Mouse (Mus musculus): Measurements from ENCODE around the gene Olfr1246. TPM values are rescaled to one million over a fixed set of nuclear protein-coding genes. Genes with fewer than 3 reads are reported as not detected.
A peak's percentile ranks its signal among the peaks of the same experiment; 100 is the strongest.
"Not testable (repeated sequence)": the region's sequence is repeated elsewhere in the genome, so short reads cannot be mapped to it uniquely, and the experiment has no call there.

Olfr1246 gene
- not detected in 2 replicates for polyA plus RNA-seq (2012; rRNA removed)

DNA sequence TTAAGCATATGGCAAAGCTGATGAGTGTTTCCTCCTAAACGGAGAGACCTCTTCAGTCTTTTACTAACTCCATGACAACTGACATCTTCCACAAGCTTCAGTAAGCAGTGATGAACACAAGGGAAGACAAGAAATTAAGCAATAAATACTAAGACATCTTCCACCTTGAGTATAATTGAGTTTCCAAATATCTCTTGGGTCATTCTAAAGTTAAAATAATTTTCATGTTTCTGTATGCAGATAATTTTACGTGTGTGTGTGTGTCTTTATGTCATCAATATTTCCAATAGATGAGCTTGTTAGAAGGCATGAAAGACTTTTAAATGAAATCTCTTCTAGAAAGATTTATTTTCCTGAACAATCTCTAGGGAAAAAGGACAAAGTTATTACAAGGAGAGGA lies at the start of gene Olfr1246:
Olfr1246 (minus strand) TSS at position 101 of the 400 bp plus-strand sequence.
- TF ChIP-seq POLR2A (IDR thresholded peaks at IDR 0.05; ENCODE audit: extremely low read depth, insufficient read depth, low read length) (no peak), CTCF (IDR thresholded peaks at IDR 0.05; ENCODE audit: extremely low read depth, insufficient read depth, low read length) (no peak)
- Histone ChIP-seq H3K4me1 (ENCODE audit: control insufficient read depth, insufficient read depth, low read length) (no peaks in the 10 kb centered on the region), H3K4me3 (ENCODE audit: insufficient read depth, low read length) (no peak within 1 kb of the TSS), H3K27ac (ENCODE audit: insufficient read depth, low read length) (no peak within 1 kb of the TSS)

- no peak for TF ChIP-seq POLR2A (IDR thresholded peaks at IDR 0.05; ENCODE audit: extremely low read depth, insufficient read depth, low read length)
- no peak for TF ChIP-seq CTCF (IDR thresholded peaks at IDR 0.05; ENCODE audit: extremely low read depth, insufficient read depth, low read length)
- Histone ChIP-seq H3K4me3 (ENCODE audit: insufficient read depth, low read length) (no peak within 1 kb of the TSS), H3K4me1 (ENCODE audit: control insufficient read depth, insufficient read depth, low read length) (no peaks in the 10 kb centered on the region), H3K27ac (ENCODE audit: insufficient read depth, low read length) (no peak within 1 kb of the TSS)
Observed at GRCm38 (mm10) chr2:89634883-89635282, 41.9 kb upstream of the Olfr1246 start, which contains the start of gene Olfr1249. TSS of gene Olfr1249 (minus strand) at chr2:89634983.

DNA sequence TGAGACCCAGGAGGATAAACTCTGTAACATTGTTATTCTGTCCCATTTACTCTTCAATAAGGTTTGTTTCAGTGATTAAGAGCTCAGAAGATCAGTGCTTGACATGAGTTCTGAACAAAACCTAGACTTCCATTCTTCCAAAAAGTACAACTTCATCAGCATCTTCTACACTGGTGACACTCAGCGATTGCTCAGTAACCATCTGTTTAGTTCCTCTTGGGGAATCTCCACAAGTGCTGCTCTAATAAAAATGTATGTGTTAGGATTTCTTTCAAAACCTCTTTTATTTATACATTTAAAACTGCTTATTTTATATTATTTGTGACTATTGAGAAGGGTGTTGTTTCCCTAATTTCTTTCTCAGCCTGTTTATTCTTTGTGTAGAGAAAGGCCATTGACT lies 25.2 kb upstream of the Olfr1246 start, which contains the start of gene Olfr1248:
Olfr1248 (minus strand) TSS at position 101 of the 400 bp plus-strand sequence.
- not testable (repeated sequence) for H3K4me1 ChIP-seq (ENCODE audit: control insufficient read depth, insufficient read depth, low read length); H3K27ac ChIP-seq (ENCODE audit: insufficient read depth, low read length); H3K4me3 ChIP-seq (ENCODE audit: insufficient read depth, low read length)

GRCm38 (mm10) chr2:89614030-89614429 lies 21.1 kb upstream of the Olfr1246 start, which contains the start of gene Olfr1247:
TSS of gene Olfr1247 (minus strand) at chr2:89614130.
- Histone ChIP-seq H3K4me1 (ENCODE audit: control insufficient read depth, insufficient read depth, low read length) (no peaks in the 10 kb centered on the region), H3K27ac (ENCODE audit: insufficient read depth, low read length) (no peak within 1 kb of the TSS), H3K4me3 (ENCODE audit: insufficient read depth, low read length) (no peak within 1 kb of the TSS)
- no peak for TF ChIP-seq POLR2A (IDR thresholded peaks at IDR 0.05; ENCODE audit: extremely low read depth, insufficient read depth, low read length)
- no peak for TF ChIP-seq CTCF (IDR thresholded peaks at IDR 0.05; ENCODE audit: extremely low read depth, insufficient read depth, low read length)

GRCm38 (mm10) chr2:89578347-89578746 lies 14.6 kb downstream of the Olfr1246 start, which contains the start of gene Olfr1245:
TSS of gene Olfr1245 (minus strand) at chr2:89578447.
- H3K4me1 ChIP-seq (ENCODE audit: control insufficient read depth, insufficient read depth, low read length) = no peaks in the 10 kb centered on the region
- no peak for TF ChIP-seq CTCF (IDR thresholded peaks at IDR 0.05; ENCODE audit: extremely low read depth, insufficient read depth, low read length)
- no peak for TF ChIP-seq POLR2A (IDR thresholded peaks at IDR 0.05; ENCODE audit: extremely low read depth, insufficient read depth, low read length)
- no peak within 1 kb of the TSS for H3K4me3 ChIP-seq (ENCODE audit: insufficient read depth, low read length)

GRCm38 (mm10) chr2:89562706-89563105 lies 30.3 kb downstream of the Olfr1246 start:
- H3K4me1 ChIP-seq (ENCODE audit: control insufficient read depth, insufficient read depth, low read length); H3K27ac ChIP-seq (ENCODE audit: insufficient read depth, low read length); H3K4me3 ChIP-seq (ENCODE audit: insufficient read depth, low read length): not testable (repeated sequence)

More at GRCm38 (mm10) chr2:89578347-89578746, 14.6 kb downstream of the Olfr1246 start, which contains the start of gene Olfr1245:
- no peak within 1 kb of the TSS for H3K27ac ChIP-seq (ENCODE audit: insufficient read depth, low read length)

- Histone ChIP-seq H3K4me3 (ENCODE audit: insufficient read depth, low read length) (no peak overlapping the region), H3K4me1 (ENCODE audit: control insufficient read depth, insufficient read depth, low read length) (no peaks in the 10 kb centered on the region), H3K27ac (ENCODE audit: insufficient read depth, low read length) (no peak overlapping the region)
- TF ChIP-seq CTCF (IDR thresholded peaks at IDR 0.05; ENCODE audit: extremely low read depth, insufficient read depth, low read length) = 0 out of 2 replicates have a peak, but pooled peaks have one; percentile 8
- TF ChIP-seq POLR2A (IDR thresholded peaks at IDR 0.05; ENCODE audit: extremely low read depth, insufficient read depth, low read length) = no peak
Observed at GRCm38 (mm10) chr2:89544516-89544915, 48.4 kb downstream of the Olfr1246 start.

DNA sequence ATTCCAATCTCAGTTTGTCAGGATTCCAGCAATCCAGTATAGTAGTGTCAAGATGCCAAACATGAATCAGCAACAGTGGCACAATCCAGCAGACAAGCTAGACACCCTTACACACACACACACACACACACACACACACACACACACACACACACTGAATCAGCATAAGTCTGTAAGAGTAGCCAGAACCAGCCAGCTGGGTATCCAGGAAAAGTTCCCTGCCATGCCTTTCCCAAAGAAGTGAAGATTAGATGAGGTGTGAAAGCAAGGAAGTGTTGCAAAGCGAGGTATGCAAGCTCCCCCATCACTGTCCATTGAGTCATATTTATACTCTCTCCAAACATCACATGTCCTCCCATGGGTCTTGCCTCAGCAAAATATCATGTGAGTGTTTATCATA lies 53.0 kb downstream of the Olfr1246 start:
- H3K27ac ChIP-seq (ENCODE audit: insufficient read depth, low read length) = no peak overlapping the region
- no peaks in the 10 kb centered on the region for H3K4me1 ChIP-seq (ENCODE audit: control insufficient read depth, insufficient read depth, low read length)
- H3K4me3 ChIP-seq (ENCODE audit: insufficient read depth, low read length) = no peak overlapping the region
- no peak for TF ChIP-seq CTCF (IDR thresholded peaks at IDR 0.05; ENCODE audit: extremely low read depth, insufficient read depth, low read length)
- TF ChIP-seq POLR2A (IDR thresholded peaks at IDR 0.05; ENCODE audit: extremely low read depth, insufficient read depth, low read length) = no peak

Other genes with a start within 250 kb of the Olfr1246 start
- not detected in 2 replicates for gene Olfr1234, start 228.3 kb downstream of the Olfr1246 start, polyA plus RNA-seq (2012; rRNA removed)
- not detected in 2 replicates for gene Olfr1238, start 183.5 kb downstream of the Olfr1246 start, polyA plus RNA-seq (2012; rRNA removed)
- not detected in 2 replicates for gene Olfr1239, start 172.8 kb downstream of the Olfr1246 start, polyA plus RNA-seq (2012; rRNA removed)
- not detected in 2 replicates for gene Olfr1240, start 150.2 kb downstream of the Olfr1246 start, polyA plus RNA-seq (2012; rRNA removed)
- not detected in 2 replicates for gene Olfr1241, start 106.0 kb downstream of the Olfr1246 start, polyA plus RNA-seq (2012; rRNA removed)
- not detected in 2 replicates for gene Olfr1242, start 94.8 kb downstream of the Olfr1246 start, polyA plus RNA-seq (2012; rRNA removed)
- gene Olfr1243, start 61.7 kb downstream of the Olfr1246 start, polyA plus RNA-seq (2012; rRNA removed) = not detected in 2 replicates
- gene Olfr1245, start 14.7 kb downstream of the Olfr1246 start, polyA plus RNA-seq (2012; rRNA removed) = not detected in 2 replicates
- 0.02 TPM in 1 of 2 replicates, not detected in the other for gene Olfr1247, start 21.0 kb upstream of the Olfr1246 start, polyA plus RNA-seq (2012; rRNA removed)
- not detected in 2 replicates for gene Olfr1248, start 25.1 kb upstream of the Olfr1246 start, polyA plus RNA-seq (2012; rRNA removed)
- not detected in 2 replicates for gene Olfr1249, start 41.8 kb upstream of the Olfr1246 start, polyA plus RNA-seq (2012; rRNA removed)
- gene Olfr1250, start 68.3 kb upstream of the Olfr1246 start, polyA plus RNA-seq (2012; rRNA removed) = not detected in 2 replicates
- not detected in 2 replicates for gene Olfr1251, start 78.8 kb upstream of the Olfr1246 start, polyA plus RNA-seq (2012; rRNA removed)
- gene Olfr1252, start 131.9 kb upstream of the Olfr1246 start, polyA plus RNA-seq (2012; rRNA removed) = not detected in 2 replicates
- not detected in 2 replicates for gene Olfr1253, start 163.9 kb upstream of the Olfr1246 start, polyA plus RNA-seq (2012; rRNA removed)
- gene Olfr1254, start 200.5 kb upstream of the Olfr1246 start, polyA plus RNA-seq (2012; rRNA removed) = not detected in 2 replicates
- gene Olfr1255, start 218.9 kb upstream of the Olfr1246 start, polyA plus RNA-seq (2012; rRNA removed) = not detected in 2 replicates
- not detected in 2 replicates for gene Olfr1256, start 248.4 kb upstream of the Olfr1246 start, polyA plus RNA-seq (2012; rRNA removed)

All from cortical plate, adult 2 months (tissue).